Mouse (Mus musculus) forebrain, embryonic 16.5 days (tissue): Measurements from ENCODE around the gene Fto. TPM values are rescaled to one million over a fixed set of nuclear protein-coding genes. Genes with fewer than 3 reads are reported as not detected.

Experiments
- ATAC-seq: fragments of 200-750 bp; cut with Nextera tagmentation; 2 replicates; pipeline ENCODE4 v1.8.0; 2017; ENCODE audit warnings: mild to moderate bottlenecking, moderate library complexity
- H3K27ac ChIP-seq: fragments of 300-500 bp; sonication (generic); 2 replicates; pipeline ENCODE4 v1.5.1; 2014; ENCODE audit warnings: low read length, control low read depth
- H3K27me3 ChIP-seq: fragments of 300-500 bp; sonication (generic); replicated peaks from 2 replicates; pipeline ENCODE4 v1.6.1; 2014; ENCODE audit warnings: low read length; ENCODE audit not compliant: control insufficient read depth, insufficient read depth
- H3K36me3 ChIP-seq: fragments of 300-500 bp; sonication (generic); 2 replicates; pipeline ENCODE4 v1.6.1; 2014; ENCODE audit not compliant: control insufficient read depth, insufficient read depth
- H3K4me1 ChIP-seq: fragments of 300-500 bp; sonication (generic); replicated peaks from 2 replicates; pipeline ENCODE4 v1.6.1; 2014; ENCODE audit warnings: low read length; ENCODE audit not compliant: control insufficient read depth, insufficient read depth
- H3K4me2 ChIP-seq: fragments of 300-500 bp; sonication (generic); 2 replicates; pipeline ENCODE4 v1.6.1; 2014; ENCODE audit warnings: mild to moderate bottlenecking, low read length, control low read depth
- H3K4me3 ChIP-seq: fragments of 300-500 bp; sonication (generic); replicated peaks from 2 replicates; pipeline ENCODE4 v1.5.1; 2014; ENCODE audit warnings: mild to moderate bottlenecking, low read length, control low read depth
- H3K9ac ChIP-seq: fragments of 300-500 bp; sonication (generic); replicated peaks from 2 replicates; pipeline ENCODE4 v1.6.1; 2014; ENCODE audit warnings: low read depth, low read length, control low read depth
- H3K9me3 ChIP-seq: fragments of 300-500 bp; sonication (generic); 2 replicates; pipeline ENCODE4 v1.6.1; 2016; ENCODE audit warnings: low read length; ENCODE audit not compliant: control insufficient read depth
- WGBS: fragments of 180-500 bp; shearing (Covaris S2); extraction: QIAGEN DNeasy Blood & Tissue Kit; methylation state at CpG from one replicate; pipeline ENCODE4 v1.1.7; 2014; 5-methylcytosine and 5-hydroxymethylcytosine counted together
- polyA plus RNA-seq: library from polyadenylated mRNA; unstranded; fragments of >200 nt; fragmentation: Nextera tagmentation; extraction: Ambion mirVana; gene quantifications from 2 replicates; pipeline ENCODE4 v1.2.1, GENCODE M21; 2015

Gene Fto
- polyA plus RNA-seq, 1 experiment from 2014 or later = 132 TPM

DNA sequence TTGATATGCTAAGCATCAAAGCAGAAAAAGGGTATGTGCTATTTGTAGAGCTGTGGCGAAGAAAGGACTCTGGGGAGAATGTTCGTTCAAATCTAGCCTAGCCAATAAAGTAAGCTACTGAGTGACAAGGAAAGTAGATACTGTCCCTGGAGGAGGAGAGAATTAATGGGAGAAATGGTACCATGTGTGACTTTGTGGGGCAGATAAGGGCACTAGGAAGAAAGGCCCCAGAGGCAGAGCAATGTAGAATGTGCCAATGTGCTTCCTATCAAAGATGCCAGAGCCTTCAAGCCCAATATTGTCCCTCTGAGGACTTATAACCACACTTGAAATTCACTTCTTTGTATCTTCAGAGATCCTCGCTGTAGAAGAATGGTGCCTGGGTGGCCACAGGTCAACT, 227.9 kb downstream of the Fto start:
- ATAC-seq = no peak
- no peaks in the 10 kb centered on the region for H3K36me3 ChIP-seq
- 90% methylated on average over 3 of the region's 3 CpGs for WGBS
- no peak overlapping the region for H3K4me2 ChIP-seq
- H3K9me3 ChIP-seq = no peaks in the 10 kb centered on the region
- H3K4me3 ChIP-seq = no peak overlapping the region
- H3K4me1 ChIP-seq = 0 out of 2 replicates have a peak, but pooled peaks cover 4% of the 10 kb centered on the region
- no peak overlapping the region for H3K27ac ChIP-seq
- no peaks in the 10 kb centered on the region for H3K27me3 ChIP-seq
- no peak overlapping the region for H3K9ac ChIP-seq

DNA sequence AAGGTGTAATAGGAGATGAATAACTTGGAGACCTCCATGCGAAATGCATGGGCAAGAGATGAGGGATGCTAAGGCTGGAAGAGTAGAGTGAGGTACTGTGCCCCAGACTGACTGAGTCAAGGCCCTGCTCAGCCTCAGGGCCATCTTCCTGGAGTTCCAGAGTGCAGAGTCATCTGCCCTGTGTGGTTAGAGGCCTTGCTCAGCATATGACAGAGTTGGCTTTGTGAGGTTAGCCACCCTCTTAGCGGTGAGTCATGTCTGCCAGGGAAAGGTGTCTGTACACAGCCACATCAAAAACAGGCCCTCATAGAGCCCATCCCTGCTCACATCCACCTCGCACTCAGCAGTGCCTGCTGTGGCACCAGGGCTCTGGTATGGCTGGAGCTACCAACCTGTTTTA, 232.2 kb downstream of the Fto start:
- H3K4me3 ChIP-seq = no peak overlapping the region
- WGBS = 95% methylated on average over 3 of the region's 3 CpGs
- ATAC-seq = no peak
- H3K36me3 ChIP-seq = no peaks in the 10 kb centered on the region
- H3K27ac ChIP-seq = no peak overlapping the region
- H3K4me2 ChIP-seq = no peak overlapping the region
- no peaks in the 10 kb centered on the region for H3K9me3 ChIP-seq
- H3K27me3 ChIP-seq = no peaks in the 10 kb centered on the region
- H3K9ac ChIP-seq = no peak overlapping the region
- no peaks in the 10 kb centered on the region for H3K4me1 ChIP-seq

DNA sequence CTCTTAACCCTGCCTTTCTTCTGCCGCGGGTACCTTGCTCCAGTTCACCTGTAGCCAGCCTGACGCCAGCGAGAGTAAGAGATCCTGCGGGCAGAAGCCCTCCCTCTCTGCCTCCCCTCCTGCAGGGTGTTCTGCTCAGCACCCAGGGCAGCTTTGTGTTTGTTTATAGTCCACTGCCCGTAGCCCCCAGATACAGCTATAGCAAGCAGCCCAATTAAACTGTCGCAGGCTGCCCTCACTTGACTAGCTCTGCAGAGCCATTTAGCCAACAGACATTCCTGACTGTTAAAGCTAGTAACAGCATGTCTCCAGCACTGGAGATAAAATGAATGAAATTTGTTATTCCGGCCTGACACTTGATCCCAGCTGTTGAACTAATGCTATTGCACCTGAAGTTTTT, 233.3 kb downstream of the Fto start:
- Histone ChIP-seq H3K27me3 (no peaks in the 10 kb centered on the region), H3K9me3 (no peaks in the 10 kb centered on the region), H3K4me1 (peaks cover 2% of the 10 kb centered on the region), H3K27ac (no peak overlapping the region), H3K9ac (no peak overlapping the region), H3K4me3 (no peak overlapping the region), H3K36me3 (no peaks in the 10 kb centered on the region), H3K4me2 (no peak overlapping the region)
- WGBS = 46% methylated on average over 8 of the region's 8 CpGs
- no peak for ATAC-seq

DNA sequence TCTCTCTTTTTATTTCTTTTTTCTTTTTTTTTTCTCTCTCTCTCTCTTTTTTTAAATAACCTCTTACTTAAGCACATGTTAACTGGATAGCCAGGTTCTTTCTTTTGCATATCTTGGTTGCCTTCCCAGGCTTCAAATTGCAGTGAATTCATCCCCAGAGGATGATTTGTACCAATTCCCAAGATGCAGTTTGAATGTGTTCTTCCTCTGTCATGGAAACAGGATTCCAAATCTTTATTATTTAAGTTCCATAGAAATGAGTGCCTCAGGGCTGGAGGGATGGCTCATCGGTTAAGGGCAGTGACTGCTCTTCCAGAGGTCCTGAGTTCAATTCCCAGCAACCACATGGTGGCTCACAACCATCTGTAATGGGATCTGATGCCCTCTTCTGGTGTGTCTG, 236.8 kb downstream of the Fto start:
- Histone ChIP-seq H3K36me3 (no peaks in the 10 kb centered on the region), H3K27me3 (no peaks in the 10 kb centered on the region), H3K9ac (no peak overlapping the region), H3K27ac (no peak overlapping the region), H3K9me3 (no peaks in the 10 kb centered on the region), H3K4me2 (no peak overlapping the region), H3K4me3 (no peak overlapping the region), H3K4me1 (peaks cover 23% of the 10 kb centered on the region)
- 78% methylated on average over 1 of the region's 1 CpGs for WGBS
- no peak for ATAC-seq

DNA sequence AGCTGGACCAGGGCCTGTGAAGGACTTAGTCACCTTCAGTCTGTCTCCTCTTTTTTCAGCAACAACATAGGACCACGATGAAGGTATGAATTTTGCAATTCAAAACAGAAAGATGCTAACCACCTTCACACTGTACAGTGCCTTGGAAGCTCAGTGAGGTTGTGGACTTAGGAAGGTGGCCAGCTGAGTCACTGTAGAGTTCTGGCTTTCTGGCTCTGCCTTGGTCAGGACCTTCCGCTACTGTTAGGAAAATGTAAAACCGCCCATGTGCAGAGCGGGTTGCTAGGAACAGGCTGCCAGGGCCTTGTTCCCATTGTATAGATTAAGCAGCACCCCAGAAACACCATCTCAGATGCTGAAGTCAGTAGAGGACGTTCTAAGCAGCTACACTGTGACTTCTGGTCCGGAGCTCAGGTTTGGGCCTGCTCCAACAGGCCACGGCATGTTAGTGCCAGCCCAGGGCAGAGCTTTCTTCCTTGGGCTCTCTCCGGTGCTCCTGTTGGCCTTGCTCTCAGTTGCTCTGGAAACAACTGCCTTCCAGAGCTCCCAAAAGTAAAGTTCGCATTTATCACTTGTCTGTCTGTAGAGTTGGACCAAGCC, 237.9 kb downstream of the Fto start:
- Histone ChIP-seq H3K27ac (no peak overlapping the region), H3K9ac (no peak overlapping the region), H3K4me1 (peaks cover 23% of the 10 kb centered on the region), H3K9me3 (no peaks in the 10 kb centered on the region), H3K27me3 (no peaks in the 10 kb centered on the region), H3K36me3 (no peaks in the 10 kb centered on the region), H3K4me2 (no peak overlapping the region), H3K4me3 (no peak overlapping the region)
- ATAC-seq = no peak
- 73% methylated on average over 9 of the region's 9 CpGs for WGBS

DNA sequence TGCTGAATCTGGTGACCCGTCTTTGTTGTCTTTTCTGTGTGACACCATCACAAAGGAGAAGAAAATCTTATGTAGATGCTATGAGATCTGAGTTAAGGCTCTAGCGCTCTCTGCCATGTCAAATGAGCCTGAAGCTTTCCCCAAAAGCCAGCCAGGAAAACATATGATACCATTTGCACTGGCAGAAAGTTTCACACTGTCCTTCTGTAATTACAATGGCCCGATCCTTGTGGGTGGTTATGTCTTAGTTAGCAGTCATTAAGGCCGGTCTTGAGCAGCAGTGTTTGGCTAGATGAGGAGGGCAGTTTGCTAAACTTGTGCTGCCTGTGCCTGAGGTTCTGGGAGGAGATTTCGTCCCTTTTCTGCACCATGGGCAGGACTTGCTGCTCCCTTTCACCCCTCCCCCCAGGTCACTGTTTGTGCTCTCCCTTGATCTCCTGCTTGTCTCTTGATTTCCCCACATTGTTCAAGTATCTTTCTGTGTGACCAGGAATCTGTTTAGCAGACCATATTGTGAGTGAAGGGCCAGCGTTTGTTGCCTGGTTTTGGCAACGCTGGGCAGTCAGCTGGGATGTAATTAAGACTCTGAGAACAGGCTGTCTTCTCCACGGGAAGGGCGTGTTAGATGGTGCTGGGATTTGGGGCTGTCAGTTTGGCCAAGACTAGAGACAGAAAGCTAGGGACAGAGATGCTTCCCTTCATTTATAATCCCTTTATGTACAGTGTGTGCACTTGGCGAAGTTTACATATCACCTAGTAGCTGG, 238.6 kb downstream of the Fto start:
- Histone ChIP-seq H3K4me1 (peaks cover 23% of the 10 kb centered on the region), H3K4me3 (no peak overlapping the region), H3K4me2 (no peak overlapping the region), H3K9ac (no peak overlapping the region), H3K36me3 (no peaks in the 10 kb centered on the region), H3K27me3 (no peaks in the 10 kb centered on the region), H3K9me3 (no peaks in the 10 kb centered on the region), H3K27ac (no peak overlapping the region)
- WGBS = 24% methylated on average over 10 of the region's 10 CpGs
- ATAC-seq = peak; percentile 83

DNA sequence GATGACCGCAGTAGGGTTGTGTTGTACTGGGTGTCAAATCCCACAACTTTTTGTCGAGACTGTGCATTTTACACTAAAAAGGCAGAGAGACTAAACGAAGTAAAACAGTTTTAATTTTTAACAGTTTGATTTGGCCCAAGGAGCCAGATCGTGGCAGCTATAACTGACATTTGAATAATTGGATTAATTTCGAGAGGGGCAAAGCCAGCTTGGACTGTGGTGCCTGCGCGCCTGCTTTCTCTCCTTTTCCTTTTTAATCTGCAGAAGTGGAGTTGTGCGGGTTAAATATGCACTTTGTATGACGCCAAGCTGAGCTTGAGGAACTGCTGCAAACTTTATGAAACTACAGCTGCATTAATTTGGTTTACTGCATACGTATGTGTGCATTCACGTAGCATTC, 239.3 kb downstream of the Fto start:
- Histone ChIP-seq H3K9me3 (no peaks in the 10 kb centered on the region), H3K4me2 (no peak overlapping the region), H3K36me3 (no peaks in the 10 kb centered on the region), H3K27me3 (no peaks in the 10 kb centered on the region), H3K9ac (no peak overlapping the region), H3K4me1 (peaks cover 25% of the 10 kb centered on the region), H3K27ac (no peak overlapping the region), H3K4me3 (no peak overlapping the region)
- no peak; the same call in 1 of the 2 replicates for ATAC-seq
- 49% methylated on average over 11 of the region's 11 CpGs for WGBS

DNA sequence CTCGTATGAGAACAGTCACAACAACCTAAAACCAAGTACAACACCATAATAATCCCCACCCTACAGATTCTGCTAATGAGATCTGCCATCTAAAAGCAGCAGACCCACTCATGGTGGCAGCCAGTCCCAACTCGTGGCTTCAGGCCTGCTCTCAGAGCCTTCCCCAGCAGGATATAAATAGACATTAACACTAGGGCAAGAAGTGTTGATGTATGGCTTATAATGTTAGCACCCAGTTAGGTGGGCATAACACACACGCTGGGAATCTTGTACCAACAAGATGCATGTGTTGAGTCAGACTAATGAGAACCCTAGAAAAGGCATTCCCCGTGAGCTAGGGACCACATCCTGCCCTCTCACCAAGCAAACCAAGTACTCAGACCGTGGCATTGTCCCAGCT, 240.1 kb downstream of the Fto start:
- H3K4me2 ChIP-seq = no peak overlapping the region
- H3K27me3 ChIP-seq = no peaks in the 10 kb centered on the region
- H3K9ac ChIP-seq = no peak overlapping the region
- H3K36me3 ChIP-seq = no peaks in the 10 kb centered on the region
- ATAC-seq = no peak
- no peak overlapping the region for H3K27ac ChIP-seq
- no peak overlapping the region for H3K4me3 ChIP-seq
- WGBS = 58% methylated on average over 5 of the region's 5 CpGs
- no peaks in the 10 kb centered on the region for H3K9me3 ChIP-seq
- H3K4me1 ChIP-seq = peaks cover 27% of the 10 kb centered on the region

DNA sequence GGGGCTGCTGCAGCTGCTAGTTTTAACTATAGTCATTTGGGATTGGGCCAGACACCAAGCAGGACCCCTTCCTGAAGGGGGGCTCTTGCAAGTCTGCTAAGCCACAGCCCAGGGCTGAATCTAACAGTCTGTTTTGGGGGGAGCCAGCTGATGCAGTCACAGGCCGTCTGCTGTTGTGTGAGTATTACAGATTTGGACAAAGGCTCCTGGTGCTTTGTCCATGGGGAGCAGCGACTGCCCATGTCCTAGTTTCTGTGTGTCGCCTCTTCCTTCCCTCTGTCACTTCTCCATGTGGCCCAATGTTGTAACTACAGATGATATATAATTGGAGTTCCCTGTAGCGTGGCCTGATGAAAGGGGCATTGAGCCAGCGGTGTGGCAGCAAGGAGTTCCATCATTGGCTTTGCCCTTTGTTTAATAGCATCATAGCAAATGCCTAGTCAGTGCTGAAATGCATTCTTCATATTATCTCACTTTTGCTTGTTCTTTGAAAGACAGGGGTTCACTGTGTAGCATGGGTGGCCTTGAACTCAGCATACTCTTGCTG, 243.8 kb downstream of the Fto start:
- WGBS = 72% methylated on average over 5 of the region's 5 CpGs
- Histone ChIP-seq H3K4me3 (no peak overlapping the region), H3K9ac (no peak overlapping the region), H3K9me3 (no peaks in the 10 kb centered on the region), H3K4me1 (peaks cover 23% of the 10 kb centered on the region), H3K27ac (no peak overlapping the region), H3K36me3 (no peaks in the 10 kb centered on the region), H3K27me3 (no peaks in the 10 kb centered on the region), H3K4me2 (no peak overlapping the region)
- ATAC-seq = no peak
